Mouse (Mus musculus) testis, adult 2 months (tissue): ENCODE results near the gene Msh4.

Experiments
- CTCF ChIP-seq: fragments of 200-500 bp; IDR thresholded peaks from 2 replicates; pipeline ENCODE4 v1.5.1; 2012; ENCODE audit warnings: low read depth, mild to moderate bottlenecking, inconsistent platforms, low read length, moderate library complexity; ENCODE audit not compliant: control insufficient read depth, insufficient read depth, insufficient replicate concordance
- POLR2A ChIP-seq: fragments of 200-500 bp; IDR thresholded peaks from 2 replicates; pipeline ENCODE4 v1.6.1; 2012; ENCODE audit warnings: low read depth, mild to moderate bottlenecking, inconsistent platforms, low read length, moderate library complexity; ENCODE audit not compliant: control insufficient read depth

DNA sequence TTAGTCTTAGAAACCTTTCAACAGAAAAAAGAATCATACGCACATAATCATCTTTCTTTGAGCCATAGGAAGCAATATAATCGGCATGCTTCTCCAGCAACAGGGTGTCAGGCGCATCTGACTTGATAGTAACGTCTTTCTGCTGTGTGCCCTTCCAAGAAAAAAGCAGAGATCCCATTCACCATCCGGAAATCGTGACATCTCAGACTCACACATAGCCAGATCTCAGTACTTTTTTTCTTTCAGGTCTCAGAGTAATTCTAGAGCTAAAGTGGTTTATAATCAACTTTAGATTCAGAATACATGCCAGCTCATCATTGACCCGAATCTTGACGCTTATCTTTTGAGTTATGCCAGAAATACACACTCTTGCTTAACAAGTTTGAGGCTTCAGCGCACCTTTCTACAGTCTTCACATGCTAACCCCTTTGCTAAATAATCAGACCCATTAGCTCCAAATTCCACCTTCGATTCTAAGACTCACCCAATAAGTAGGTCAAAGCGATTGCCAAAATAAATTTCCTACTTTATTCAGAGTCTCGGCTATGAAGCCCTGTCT is 6.0 kb upstream of the Msh4 start:
- no peak for TF ChIP-seq CTCF
- no peak for TF ChIP-seq POLR2A
